Mouse (Mus musculus): Measurements from ENCODE around the gene Nck2. TPM values are rescaled to one million over a fixed set of nuclear protein-coding genes. Genes with fewer than 3 reads are reported as not detected.

Gene Nck2
- polyA plus RNA-seq, 1 experiment = not detected

DNA sequence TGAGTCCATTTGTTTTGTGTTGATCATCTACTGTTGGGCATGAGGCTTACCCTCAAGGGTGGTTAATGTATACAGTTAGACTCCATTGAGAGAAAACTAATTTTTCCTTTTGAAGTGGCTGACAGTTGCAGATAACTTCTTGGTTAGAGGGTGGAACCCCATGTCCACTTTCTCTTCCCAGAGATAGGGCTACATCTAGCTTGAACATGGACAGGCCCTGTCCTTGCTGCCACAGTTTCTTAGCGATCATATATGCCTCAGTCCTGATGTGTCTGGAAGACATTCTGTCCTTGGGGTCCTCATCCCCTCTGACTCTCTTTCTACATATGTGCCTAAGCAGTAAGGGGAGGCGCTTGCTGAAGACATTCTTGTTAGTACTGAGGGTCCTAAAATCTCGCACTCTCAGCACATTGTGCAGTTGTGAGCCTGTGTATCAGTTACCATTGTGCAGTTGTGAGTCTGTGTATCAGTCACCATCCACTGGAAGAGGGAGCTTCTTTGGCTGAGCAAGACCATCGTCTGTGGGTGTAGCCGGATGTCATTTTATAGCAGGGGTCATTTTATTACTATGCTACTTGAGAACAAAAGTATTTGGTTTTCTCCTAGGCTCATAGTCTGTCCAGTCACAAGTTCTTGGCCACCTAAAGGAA lies 114.8 kb downstream of the Nck2 start:
- Histone ChIP-seq H3K4me1 (ENCODE audit: control insufficient read depth, insufficient read depth, low read length) (peaks cover 5% of the 10 kb centered on the region; the same call in 1 of the 2 replicates), H3K27ac (ENCODE audit: insufficient read depth, low read depth, low read length) (no peak overlapping the region), H3K4me3 (ENCODE audit: insufficient read depth, low read depth, low read length) (no peak overlapping the region)
- whole genome bisulfite sequencing = 98% methylated on average over 5 of the region's 5 CpGs
- TF ChIP-seq CTCF (IDR thresholded peaks at IDR 0.05; ENCODE audit: insufficient read depth, low read depth, low read length) = no peak
- TF ChIP-seq POLR2A (IDR thresholded peaks at IDR 0.05; ENCODE audit: insufficient read depth, low read depth, low read length) = no peak

- no peak overlapping the region for H3K27ac ChIP-seq (ENCODE audit: insufficient read depth, low read depth, low read length)
- 0 out of 2 replicates have a peak, but pooled peaks cover 2% of the 10 kb centered on the region for H3K4me1 ChIP-seq (ENCODE audit: control insufficient read depth, insufficient read depth, low read length)
- 85% methylated on average over 3 of the region's 3 CpGs for WGBS
- no peak overlapping the region for H3K4me3 ChIP-seq (ENCODE audit: insufficient read depth, low read depth, low read length)
- no peak for TF ChIP-seq CTCF (IDR thresholded peaks at IDR 0.05; ENCODE audit: insufficient read depth, low read depth, low read length)
- no peak for TF ChIP-seq POLR2A (IDR thresholded peaks at IDR 0.05; ENCODE audit: insufficient read depth, low read depth, low read length)
Measured at GRCm38 (mm10) chr1:43561085-43561484, 116.7 kb downstream of the Nck2 start.

DNA sequence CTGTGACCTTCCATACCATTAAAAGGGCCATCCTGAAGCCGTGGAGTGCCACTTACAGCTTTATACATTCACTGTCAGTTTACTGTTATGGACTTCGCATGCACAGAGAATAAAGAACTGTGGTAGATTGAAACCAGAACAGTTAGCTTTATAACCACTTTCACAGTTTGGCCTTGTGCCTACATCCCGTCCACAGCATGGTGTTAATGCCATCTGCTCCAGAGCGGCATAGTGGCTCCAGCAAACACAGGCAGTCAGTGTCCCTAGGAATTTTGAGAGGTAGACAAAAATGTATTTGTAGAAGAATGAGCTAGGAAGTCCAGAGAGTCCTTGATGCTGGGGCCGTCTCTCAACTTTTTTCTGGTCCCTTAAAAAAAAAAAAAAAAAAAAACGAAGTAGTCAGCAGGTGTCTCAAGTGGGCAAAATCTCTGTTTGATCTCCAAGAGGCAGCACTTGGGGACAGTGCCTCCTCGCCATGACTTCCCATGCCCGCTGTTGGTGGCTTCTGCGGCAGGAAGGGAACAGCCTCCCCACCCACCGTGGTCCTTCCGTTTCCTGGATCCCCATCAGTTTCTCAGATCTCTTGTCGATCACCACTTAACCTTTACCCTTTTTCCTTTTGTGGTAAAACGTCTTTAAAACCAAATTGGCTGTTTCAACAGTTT lies 117.8 kb downstream of the Nck2 start:
- H3K4me1 ChIP-seq (ENCODE audit: control insufficient read depth, insufficient read depth, low read length) = 0 out of 2 replicates have a peak, but pooled peaks cover 2% of the 10 kb centered on the region
- no peak overlapping the region for H3K4me3 ChIP-seq (ENCODE audit: insufficient read depth, low read depth, low read length)
- WGBS = 80% methylated on average over 13 of the region's 13 CpGs
- H3K27ac ChIP-seq (ENCODE audit: insufficient read depth, low read depth, low read length) = no peak overlapping the region
- no peak for TF ChIP-seq POLR2A (IDR thresholded peaks at IDR 0.05; ENCODE audit: insufficient read depth, low read depth, low read length)
- no peak for TF ChIP-seq CTCF (IDR thresholded peaks at IDR 0.05; ENCODE audit: insufficient read depth, low read depth, low read length)

DNA sequence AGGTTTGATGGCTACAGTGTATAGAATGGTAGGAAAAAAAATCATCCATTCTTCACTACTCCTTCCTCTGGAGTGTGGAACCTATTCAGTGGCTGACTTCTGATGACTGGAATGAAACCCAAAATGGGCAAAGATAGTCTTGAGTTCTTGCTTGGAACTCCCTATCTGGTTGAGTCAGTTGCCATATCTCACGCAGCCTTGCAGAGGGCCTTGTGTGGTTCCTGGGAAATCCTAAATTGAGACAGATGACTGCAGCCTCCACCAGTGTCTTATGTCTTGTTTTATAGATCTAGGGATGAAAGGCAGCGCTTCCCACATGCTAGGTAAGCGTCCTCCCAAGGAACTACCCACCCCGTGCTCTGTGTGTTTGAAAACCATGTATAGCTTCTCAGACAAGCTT lies 120.9 kb downstream of the Nck2 start:
- Histone ChIP-seq H3K4me1 (ENCODE audit: control insufficient read depth, insufficient read depth, low read length) (0 out of 2 replicates have a peak, but pooled peaks cover 2% of the 10 kb centered on the region), H3K27ac (ENCODE audit: insufficient read depth, low read depth, low read length) (no peak overlapping the region), H3K4me3 (ENCODE audit: insufficient read depth, low read depth, low read length) (no peak overlapping the region)
- TF ChIP-seq CTCF (IDR thresholded peaks at IDR 0.05; ENCODE audit: insufficient read depth, low read depth, low read length) = no peak
- no peak for TF ChIP-seq POLR2A (IDR thresholded peaks at IDR 0.05; ENCODE audit: insufficient read depth, low read depth, low read length)
- over 99% methylated on average over 4 of the region's 4 CpGs for WGBS

- WGBS = 86% methylated on average over 8 of the region's 8 CpGs
- Histone ChIP-seq H3K4me3 (ENCODE audit: insufficient read depth, low read depth, low read length) (no peak overlapping the region), H3K4me1 (ENCODE audit: control insufficient read depth, insufficient read depth, low read length) (0 out of 2 replicates have a peak, but pooled peaks cover 2% of the 10 kb centered on the region), H3K27ac (ENCODE audit: insufficient read depth, low read depth, low read length) (no peak overlapping the region)
- TF ChIP-seq POLR2A (IDR thresholded peaks at IDR 0.05; ENCODE audit: insufficient read depth, low read depth, low read length) = no peak
- TF ChIP-seq CTCF (IDR thresholded peaks at IDR 0.05; ENCODE audit: insufficient read depth, low read depth, low read length) = no peak
Measured at GRCm38 (mm10) chr1:43566677-43567377, 122.4 kb downstream of the Nck2 start.

DNA sequence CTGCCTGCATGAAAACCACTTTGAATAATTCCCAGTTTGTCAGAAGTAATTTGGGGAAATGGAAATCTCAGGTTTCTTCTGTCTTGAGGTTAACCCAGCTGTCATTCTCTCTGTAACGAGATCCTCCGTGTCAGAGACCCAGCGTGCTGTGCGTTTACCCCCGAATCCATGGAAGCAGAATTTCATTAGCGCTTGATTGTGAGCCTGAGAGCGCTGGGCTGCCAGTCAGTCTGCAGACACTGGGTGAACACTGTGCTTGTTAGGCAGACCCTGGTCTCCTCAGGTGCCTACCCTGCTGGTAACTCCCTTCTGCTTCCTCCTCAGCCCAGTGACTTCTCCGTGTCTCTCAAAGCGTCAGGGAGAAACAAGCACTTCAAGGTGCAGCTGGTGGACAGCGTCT lies 124.4 kb downstream of the Nck2 start:
- TF ChIP-seq POLR2A (IDR thresholded peaks at IDR 0.05; ENCODE audit: insufficient read depth, low read depth, low read length) (no peak), CTCF (IDR thresholded peaks at IDR 0.05; ENCODE audit: insufficient read depth, low read depth, low read length) (no peak)

DNA sequence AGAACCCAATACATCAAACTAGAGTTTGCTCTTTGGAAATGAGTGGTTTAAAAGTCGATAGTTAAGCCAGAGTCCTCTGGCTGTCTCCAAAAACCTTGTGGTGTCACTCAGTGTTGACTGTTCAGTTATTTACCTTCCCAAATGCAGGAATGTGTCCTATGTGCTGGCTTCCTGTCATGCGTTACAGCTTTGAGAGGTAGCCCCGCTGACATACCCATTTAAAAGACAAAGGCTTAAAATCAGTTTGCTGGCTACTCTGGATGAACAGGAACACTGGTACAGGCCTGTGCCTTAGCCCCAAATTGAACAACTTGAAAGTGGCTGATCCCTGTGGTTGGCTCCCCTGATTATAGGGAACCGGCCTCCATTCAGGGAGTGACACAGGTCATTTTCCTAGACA lies 126.7 kb downstream of the Nck2 start:
- Histone ChIP-seq H3K27ac (ENCODE audit: insufficient read depth, low read depth, low read length) (no peak overlapping the region), H3K4me1 (ENCODE audit: control insufficient read depth, insufficient read depth, low read length) (no peaks in the 10 kb centered on the region), H3K4me3 (ENCODE audit: insufficient read depth, low read depth, low read length) (no peak overlapping the region)
- WGBS = 95% methylated on average over 4 of the region's 4 CpGs
- TF ChIP-seq POLR2A (IDR thresholded peaks at IDR 0.05; ENCODE audit: insufficient read depth, low read depth, low read length) (no peak), CTCF (IDR thresholded peaks at IDR 0.05; ENCODE audit: insufficient read depth, low read depth, low read length) (no peak)

More for the DNA sequence above, 124.4 kb downstream of the Nck2 start:
- WGBS = 65% methylated on average over 10 of the region's 10 CpGs
- H3K27ac ChIP-seq (ENCODE audit: insufficient read depth, low read depth, low read length) = no peak overlapping the region
- no peaks in the 10 kb centered on the region for H3K4me1 ChIP-seq (ENCODE audit: control insufficient read depth, insufficient read depth, low read length)
- H3K4me3 ChIP-seq (ENCODE audit: insufficient read depth, low read depth, low read length) = no peak overlapping the region

- Histone ChIP-seq H3K4me3 (ENCODE audit: insufficient read depth, low read depth, low read length) (no peak overlapping the region), H3K27ac (ENCODE audit: insufficient read depth, low read depth, low read length) (no peak overlapping the region), H3K4me1 (ENCODE audit: control insufficient read depth, insufficient read depth, low read length) (no peaks in the 10 kb centered on the region)
- 68% methylated on average over 3 of the region's 3 CpGs for WGBS
- TF ChIP-seq POLR2A (IDR thresholded peaks at IDR 0.05; ENCODE audit: insufficient read depth, low read depth, low read length) (no peak), CTCF (IDR thresholded peaks at IDR 0.05; ENCODE audit: insufficient read depth, low read depth, low read length) (no peak)
Measured at GRCm38 (mm10) chr1:43574793-43575304, 130.5 kb downstream of the Nck2 start.

DNA sequence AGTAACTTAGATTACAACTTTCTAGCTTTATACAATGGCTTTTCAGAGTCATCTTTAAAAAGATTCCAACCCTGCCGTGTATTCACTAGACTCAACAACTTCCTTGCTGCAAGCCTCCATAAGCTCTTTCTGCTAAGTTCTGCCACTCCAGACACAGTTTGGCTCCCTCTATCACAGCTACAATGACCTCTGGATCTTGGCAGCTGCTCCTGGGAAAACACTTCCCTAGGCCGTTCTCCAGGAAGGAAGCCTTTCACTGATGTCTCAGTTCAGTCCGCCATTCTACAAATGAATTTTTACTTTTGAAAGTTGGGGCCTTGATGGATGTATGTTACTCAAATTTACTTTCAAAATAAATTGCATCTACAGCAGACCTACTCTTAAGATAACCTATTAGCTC lies 133.0 kb downstream of the Nck2 start:
- no peak overlapping the region for H3K4me3 ChIP-seq (ENCODE audit: insufficient read depth, low read depth, low read length)
- no peak overlapping the region for H3K27ac ChIP-seq (ENCODE audit: insufficient read depth, low read depth, low read length)
- TF ChIP-seq POLR2A (IDR thresholded peaks at IDR 0.05; ENCODE audit: insufficient read depth, low read depth, low read length) (no peak), CTCF (IDR thresholded peaks at IDR 0.05; ENCODE audit: insufficient read depth, low read depth, low read length) (no peak)
- H3K4me1 ChIP-seq (ENCODE audit: control insufficient read depth, insufficient read depth, low read length) = no peaks in the 10 kb centered on the region
- 53% methylated on average over 3 of the region's 3 CpGs for WGBS
